Mouse (Mus musculus) cerebellum, adult 8-10 months (tissue): ENCODE measurements around the gene Mrpl45.

Experiments used
- DNase-seq: peaks from one replicate; pipeline ENCODE4 v3.0.0; 2022

Gene Mrpl45

GRCm38 (mm10) chr11:97334400-97334799 lies 18.9 kb downstream of the Mrpl45 start:
- DNase-seq: no peak

GRCm38 (mm10) chr11:97336238-97336637 lies 20.7 kb downstream of the Mrpl45 start:
- no peak for DNase-seq

GRCm38 (mm10) chr11:97336751-97337345 lies 21.3 kb downstream of the Mrpl45 start:
- no peak for DNase-seq

GRCm38 (mm10) chr11:97337363-97337762 lies 21.8 kb downstream of the Mrpl45 start:
- DNase-seq: no peak

GRCm38 (mm10) chr11:97338302-97338976 lies 22.9 kb downstream of the Mrpl45 start:
- no peak for DNase-seq

GRCm38 (mm10) chr11:97338977-97339315 lies 23.4 kb downstream of the Mrpl45 start:
- DNase-seq: peak; percentile 72

- no peak for DNase-seq
These were observed 27.7 kb downstream of the Mrpl45 start for GRCm38 (mm10) chr11:97343175-97343574.

- DNase-seq: no peak
These were observed 28.1 kb downstream of the Mrpl45 start for GRCm38 (mm10) chr11:97343619-97344018.

GRCm38 (mm10) chr11:97345446-97345845 lies 29.9 kb downstream of the Mrpl45 start:
- DNase-seq: no peak

- DNase-seq: peak; percentile 51
These were observed 30.9 kb downstream of the Mrpl45 start for GRCm38 (mm10) chr11:97346383-97346782.

GRCm38 (mm10) chr11:97347291-97347690 lies 31.8 kb downstream of the Mrpl45 start:
- DNase-seq: no peak

- DNase-seq: peak; percentile 65
These were observed 34.5 kb downstream of the Mrpl45 start for GRCm38 (mm10) chr11:97350035-97350434.

- no peak for DNase-seq
These were observed 36.6 kb downstream of the Mrpl45 start, which contains the start of gene Gpr179 for GRCm38 (mm10) chr11:97352027-97352684. Gene Gpr179 (minus strand): TSS chr11:97352077.

- DNase-seq: no peak
These were observed 37.5 kb downstream of the Mrpl45 start for GRCm38 (mm10) chr11:97352935-97353597.

- no peak for DNase-seq
These were observed 39.1 kb downstream of the Mrpl45 start for GRCm38 (mm10) chr11:97354646-97355045.

GRCm38 (mm10) chr11:97355247-97355646 lies 39.7 kb downstream of the Mrpl45 start:
- no peak for DNase-seq

- DNase-seq: peak; percentile 81
These were observed 42.1 kb downstream of the Mrpl45 start for GRCm38 (mm10) chr11:97357663-97358062.

- peak; percentile 92 for DNase-seq
These were observed 46.6 kb downstream of the Mrpl45 start, which contains the start of gene Socs7 for GRCm38 (mm10) chr11:97361948-97362648. Gene Socs7 (plus strand): TSS chr11:97362551.

GRCm38 (mm10) chr11:97362649-97362942 lies 47.1 kb downstream of the Mrpl45 start:
- peak; percentile 51 for DNase-seq

- DNase-seq: no peak
These were observed 47.6 kb downstream of the Mrpl45 start for GRCm38 (mm10) chr11:97362943-97363643.

GRCm38 (mm10) chr11:97363644-97363995 lies 48.1 kb downstream of the Mrpl45 start:
- DNase-seq: no peak

- no peak for DNase-seq
These were observed 50.0 kb downstream of the Mrpl45 start for GRCm38 (mm10) chr11:97365556-97365955.

- peak; percentile 53 for DNase-seq
These were observed 53.0 kb downstream of the Mrpl45 start for GRCm38 (mm10) chr11:97368501-97368900.
